Mouse (Mus musculus): ENCODE data around the gene Gpnmb. TPM values are rescaled to one million over a fixed set of nuclear protein-coding genes. Genes with fewer than 3 reads are reported as not detected.
A peak's percentile ranks its signal among the peaks of the same experiment; 100 is the strongest.

Gpnmb gene
- polyA plus RNA-seq, 1 experiment from 2014 or later = 0.74 TPM

DNA sequence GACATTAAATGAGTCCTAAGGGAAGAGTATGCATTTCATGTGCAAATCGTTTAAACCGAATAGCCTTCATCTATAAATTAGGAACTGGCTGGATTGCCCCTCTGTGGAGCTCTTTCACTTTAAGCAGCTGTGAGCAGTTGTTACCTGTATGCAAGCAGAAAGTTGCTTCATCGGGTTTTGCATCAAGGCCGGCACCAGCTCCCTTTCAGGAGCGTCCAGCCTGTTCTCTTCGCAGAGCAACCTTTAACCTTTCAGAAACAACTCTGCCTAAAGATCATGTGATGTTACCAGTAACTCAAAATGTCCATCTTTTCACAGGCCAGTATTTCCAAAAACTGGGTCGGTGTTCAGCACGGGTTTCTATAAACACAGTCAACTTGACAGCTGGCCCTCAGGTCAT lies 10.6 kb downstream of the Gpnmb start:
- ATAC-seq (ENCODE audit: low FRiP score) = no peak
- Histone ChIP-seq H3K4me1 (ENCODE audit: control insufficient read depth, insufficient read depth, low read length) (peaks cover 2% of the 10 kb centered on the region; the same call in 1 of the 2 replicates), H3K4me2 (no peak overlapping the region), H3K9ac (ENCODE audit: low read length) (no peak overlapping the region), H3K27ac (ENCODE audit: low read depth, low read length) (no peak overlapping the region), H3K9me3 (ENCODE audit: control insufficient read depth, low read length) (no peaks in the 10 kb centered on the region), H3K36me3 (ENCODE audit: control insufficient read depth, insufficient read depth, low read length) (no peaks in the 10 kb centered on the region), H3K4me3 (ENCODE audit: low read depth, low read length) (no peak overlapping the region), H3K27me3 (ENCODE audit: control insufficient read depth, insufficient read depth, low read length) (no peaks in the 10 kb centered on the region)
- DNase-seq (ENCODE audit: low spot score, missing footprints) = no peak
- WGBS = 81% methylated on average over 8 of the region's 8 CpGs

GRCm38 (mm10) chr6:49047848-49048247 lies 11.5 kb downstream of the Gpnmb start:
- Histone ChIP-seq H3K27ac (ENCODE audit: low read depth, low read length) (no peak overlapping the region), H3K36me3 (ENCODE audit: control insufficient read depth, insufficient read depth, low read length) (no peaks in the 10 kb centered on the region), H3K27me3 (ENCODE audit: control insufficient read depth, insufficient read depth, low read length) (no peaks in the 10 kb centered on the region), H3K4me1 (ENCODE audit: control insufficient read depth, insufficient read depth, low read length) (peaks cover 2% of the 10 kb centered on the region; the same call in 1 of the 2 replicates), H3K4me2 (no peak overlapping the region), H3K9me3 (ENCODE audit: control insufficient read depth, low read length) (no peaks in the 10 kb centered on the region), H3K9ac (ENCODE audit: low read length) (no peak overlapping the region), H3K4me3 (ENCODE audit: low read depth, low read length) (no peak overlapping the region)
- DNase-seq (ENCODE audit: low spot score, missing footprints) (peak; percentile 14), ATAC-seq (ENCODE audit: low FRiP score) (no peak)
- WGBS = 82% methylated on average over 10 of the region's 10 CpGs

DNA sequence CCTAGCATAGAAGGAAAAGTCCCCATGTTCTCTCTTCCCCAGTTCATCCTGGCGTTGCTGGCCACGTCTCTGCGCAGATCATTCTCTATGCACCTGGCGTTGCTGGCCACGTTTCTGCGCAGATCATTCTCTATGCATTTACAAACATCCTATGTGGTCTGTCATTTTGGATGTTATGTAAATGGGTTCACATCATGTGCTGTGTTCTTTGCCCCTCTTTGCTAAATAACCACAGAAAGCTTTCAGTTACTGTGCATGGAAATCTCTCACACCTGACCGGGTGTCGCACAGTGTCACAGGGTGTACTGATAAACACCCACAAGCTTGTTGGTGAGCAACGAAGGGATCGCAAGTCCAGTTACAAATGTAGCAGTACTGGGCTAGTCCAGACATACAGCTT lies 12.0 kb downstream of the Gpnmb start:
- ATAC-seq (ENCODE audit: low FRiP score) = no peak
- WGBS = 93% methylated on average over 10 of the region's 10 CpGs
- Histone ChIP-seq H3K9me3 (ENCODE audit: control insufficient read depth, low read length) (no peaks in the 10 kb centered on the region), H3K9ac (ENCODE audit: low read length) (no peak overlapping the region), H3K36me3 (ENCODE audit: control insufficient read depth, insufficient read depth, low read length) (no peaks in the 10 kb centered on the region), H3K27me3 (ENCODE audit: control insufficient read depth, insufficient read depth, low read length) (no peaks in the 10 kb centered on the region), H3K27ac (ENCODE audit: low read depth, low read length) (no peak overlapping the region), H3K4me2 (no peak overlapping the region), H3K4me3 (ENCODE audit: low read depth, low read length) (no peak overlapping the region), H3K4me1 (ENCODE audit: control insufficient read depth, insufficient read depth, low read length) (peaks cover 2% of the 10 kb centered on the region; the same call in 1 of the 2 replicates)
- no peak for DNase-seq (ENCODE audit: low spot score, missing footprints)

DNA sequence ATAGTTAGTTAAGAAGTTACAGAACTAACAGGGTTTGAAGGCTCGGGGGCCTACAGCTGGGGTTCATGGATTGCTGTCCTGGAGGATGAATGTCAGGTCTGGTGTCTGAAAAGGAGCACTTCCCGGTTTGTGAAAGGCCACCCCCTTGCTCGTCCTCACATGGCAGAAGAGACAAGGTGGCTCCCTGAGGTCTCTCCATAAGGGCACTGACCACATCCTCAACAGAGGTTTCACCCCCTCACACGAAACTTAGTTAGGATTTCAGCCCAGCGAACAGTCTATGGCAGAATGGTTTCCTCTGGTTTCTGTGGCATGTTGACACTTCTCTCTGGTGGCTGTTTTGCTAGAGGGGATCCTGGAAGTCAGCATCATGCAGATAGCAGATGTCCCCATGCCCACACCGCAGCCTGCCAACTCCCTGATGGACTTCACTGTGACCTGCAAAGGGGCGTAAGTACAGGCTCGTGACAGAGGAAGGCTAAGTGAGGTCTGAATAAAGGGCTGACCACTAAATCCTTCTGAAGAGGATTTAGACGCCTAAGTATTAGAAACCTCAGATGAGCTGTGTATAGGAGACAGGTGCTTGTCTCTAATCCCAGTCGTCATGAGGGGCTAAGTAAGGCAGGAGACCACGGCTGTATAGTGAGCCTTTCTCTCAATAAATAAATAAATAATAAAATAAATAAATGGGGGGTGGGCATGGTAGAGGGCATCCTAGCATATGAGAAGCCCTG lies 14.5 kb downstream of the Gpnmb start:
- H3K4me1 ChIP-seq (ENCODE audit: control insufficient read depth, insufficient read depth, low read length) = peaks cover 14% of the 10 kb centered on the region
- DNase-seq (ENCODE audit: low spot score, missing footprints) (peak; percentile 79), ATAC-seq (ENCODE audit: low FRiP score) (no peak)
- H3K27me3 ChIP-seq (ENCODE audit: control insufficient read depth, insufficient read depth, low read length) = no peaks in the 10 kb centered on the region
- WGBS = 36% methylated on average over 11 of the region's 11 CpGs
- no peaks in the 10 kb centered on the region for H3K36me3 ChIP-seq (ENCODE audit: control insufficient read depth, insufficient read depth, low read length)
- H3K4me3 ChIP-seq (ENCODE audit: low read depth, low read length) = no peak overlapping the region
- no peak overlapping the region for H3K27ac ChIP-seq (ENCODE audit: low read depth, low read length)
- no peak overlapping the region for H3K9ac ChIP-seq (ENCODE audit: low read length)
- no peak overlapping the region for H3K4me2 ChIP-seq
- H3K9me3 ChIP-seq (ENCODE audit: control insufficient read depth, low read length) = no peaks in the 10 kb centered on the region

DNA sequence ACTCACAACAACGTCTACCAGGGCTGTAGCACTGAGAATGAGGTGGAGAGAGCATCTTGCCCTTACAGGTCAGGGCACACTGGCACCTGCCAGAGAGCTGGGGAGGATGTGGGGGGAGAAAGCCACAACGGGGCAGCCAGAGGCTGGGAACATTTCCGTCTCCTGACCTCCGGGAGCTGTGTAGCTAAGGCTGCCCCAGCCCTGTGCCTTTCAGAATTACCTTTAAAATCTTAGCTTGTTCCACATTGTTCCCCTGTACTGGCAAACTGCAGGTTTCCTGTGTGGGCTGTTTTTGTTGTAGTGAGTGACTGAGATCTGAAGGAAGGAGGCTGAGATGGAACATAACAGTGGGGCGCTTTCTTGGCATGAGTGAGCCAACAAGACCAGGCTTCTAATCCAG lies 15.8 kb downstream of the Gpnmb start:
- DNase-seq (ENCODE audit: low spot score, missing footprints) = peak; percentile 74
- 72% methylated on average over 5 of the region's 5 CpGs for WGBS

DNA sequence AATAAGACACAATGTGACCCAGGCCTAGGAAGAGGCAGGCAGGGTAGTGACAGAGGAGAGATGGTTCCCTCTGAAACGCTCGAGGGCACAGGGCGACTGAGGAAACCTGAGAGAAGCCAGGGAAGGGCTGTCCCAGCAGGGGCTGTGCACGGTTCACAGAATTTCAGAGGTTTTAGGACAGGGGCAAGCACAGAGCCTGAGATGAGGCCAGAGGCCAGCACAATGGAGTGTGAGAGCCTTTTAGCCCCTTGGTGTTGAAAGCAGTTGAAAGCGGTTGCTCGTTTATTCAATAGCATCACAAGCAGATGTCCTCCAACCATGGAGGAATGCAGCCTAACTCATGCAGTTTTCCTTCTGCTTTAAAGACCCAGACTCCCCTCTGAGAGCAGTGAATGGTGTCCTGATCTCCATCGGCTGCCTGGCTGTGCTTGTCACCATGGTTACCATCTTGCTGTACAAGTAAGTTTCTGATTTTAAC lies 18.9 kb downstream of the Gpnmb start:
- peak overlapping the region; percentile 74 for H3K27ac ChIP-seq (ENCODE audit: low read depth, low read length)
- H3K9me3 ChIP-seq (ENCODE audit: control insufficient read depth, low read length) = no peaks in the 10 kb centered on the region
- H3K27me3 ChIP-seq (ENCODE audit: control insufficient read depth, insufficient read depth, low read length) = no peaks in the 10 kb centered on the region
- ATAC-seq (ENCODE audit: low FRiP score) (peak; percentile 82), DNase-seq (ENCODE audit: low spot score, missing footprints) (peak; percentile 90)
- no peak overlapping the region for H3K4me2 ChIP-seq
- H3K4me1 ChIP-seq (ENCODE audit: control insufficient read depth, insufficient read depth, low read length) = peaks cover 16% of the 10 kb centered on the region
- H3K4me3 ChIP-seq (ENCODE audit: low read depth, low read length) = no peak overlapping the region
- no peak overlapping the region for H3K9ac ChIP-seq (ENCODE audit: low read length)
- no peaks in the 10 kb centered on the region for H3K36me3 ChIP-seq (ENCODE audit: control insufficient read depth, insufficient read depth, low read length)
- WGBS = 4% methylated on average over 7 of the region's 7 CpGs

More for the DNA sequence above, 15.8 kb downstream of the Gpnmb start:
- Histone ChIP-seq H3K36me3 (ENCODE audit: control insufficient read depth, insufficient read depth, low read length) (no peaks in the 10 kb centered on the region), H3K27me3 (ENCODE audit: control insufficient read depth, insufficient read depth, low read length) (no peaks in the 10 kb centered on the region), H3K9me3 (ENCODE audit: control insufficient read depth, low read length) (no peaks in the 10 kb centered on the region), H3K4me3 (ENCODE audit: low read depth, low read length) (no peak overlapping the region), H3K9ac (ENCODE audit: low read length) (no peak overlapping the region), H3K4me2 (no peak overlapping the region), H3K4me1 (ENCODE audit: control insufficient read depth, insufficient read depth, low read length) (peaks cover 16% of the 10 kb centered on the region), H3K27ac (ENCODE audit: low read depth, low read length) (no peak overlapping the region)
- no peak for ATAC-seq (ENCODE audit: low FRiP score)

DNA sequence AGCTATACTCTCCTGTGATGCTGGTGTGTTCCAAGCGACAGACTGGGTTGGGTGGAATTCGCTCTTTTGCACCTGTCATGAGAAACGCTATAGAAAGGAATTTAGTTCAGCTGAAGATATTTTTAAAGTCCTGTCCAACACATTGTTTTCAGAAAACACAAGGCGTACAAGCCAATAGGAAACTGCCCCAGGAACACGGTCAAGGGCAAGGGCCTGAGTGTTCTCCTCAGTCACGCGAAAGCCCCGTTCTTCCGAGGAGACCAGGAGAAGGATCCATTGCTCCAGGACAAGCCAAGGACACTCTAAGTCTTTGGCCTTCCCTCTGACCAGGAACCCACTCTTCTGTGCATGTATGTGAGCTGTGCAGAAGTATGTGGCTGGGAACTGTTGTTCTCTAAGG lies 19.7 kb downstream of the Gpnmb start:
- Histone ChIP-seq H3K9me3 (ENCODE audit: control insufficient read depth, low read length) (no peaks in the 10 kb centered on the region), H3K4me2 (no peak overlapping the region), H3K27me3 (ENCODE audit: control insufficient read depth, insufficient read depth, low read length) (no peaks in the 10 kb centered on the region), H3K4me1 (ENCODE audit: control insufficient read depth, insufficient read depth, low read length) (peaks cover 14% of the 10 kb centered on the region), H3K27ac (ENCODE audit: low read depth, low read length) (no peak overlapping the region; the same call in 1 of the 2 replicates), H3K4me3 (ENCODE audit: low read depth, low read length) (no peak overlapping the region), H3K36me3 (ENCODE audit: control insufficient read depth, insufficient read depth, low read length) (no peaks in the 10 kb centered on the region), H3K9ac (ENCODE audit: low read length) (no peak overlapping the region)
- ATAC-seq (ENCODE audit: low FRiP score) (no peak), DNase-seq (ENCODE audit: low spot score, missing footprints) (peak; percentile 91)
- WGBS = 55% methylated on average over 9 of the region's 9 CpGs

- no peak overlapping the region for H3K27ac ChIP-seq (ENCODE audit: low read depth, low read length)
- DNase-seq (ENCODE audit: low spot score, missing footprints) (peak; percentile 93), ATAC-seq (ENCODE audit: low FRiP score) (peak; percentile 49; the same call in 1 of the 2 replicates)
- H3K36me3 ChIP-seq (ENCODE audit: control insufficient read depth, insufficient read depth, low read length) = no peaks in the 10 kb centered on the region
- no peaks in the 10 kb centered on the region for H3K27me3 ChIP-seq (ENCODE audit: control insufficient read depth, insufficient read depth, low read length)
- H3K4me1 ChIP-seq (ENCODE audit: control insufficient read depth, insufficient read depth, low read length) = peaks cover 14% of the 10 kb centered on the region
- 41% methylated on average over 8 of the region's 8 CpGs for WGBS
- H3K9ac ChIP-seq (ENCODE audit: low read length) = no peak overlapping the region
- H3K4me2 ChIP-seq = no peak overlapping the region
- no peaks in the 10 kb centered on the region for H3K9me3 ChIP-seq (ENCODE audit: control insufficient read depth, low read length)
- H3K4me3 ChIP-seq (ENCODE audit: low read depth, low read length) = no peak overlapping the region
Measured at GRCm38 (mm10) chr6:49057053-49058021, 21.0 kb downstream of the Gpnmb start.

GRCm38 (mm10) chr6:49068361-49068760 lies 32.0 kb downstream of the Gpnmb start:
- H3K9me3 ChIP-seq (ENCODE audit: control insufficient read depth, low read length) = no peaks in the 10 kb centered on the region
- H3K4me3 ChIP-seq (ENCODE audit: low read depth, low read length) = no peak overlapping the region
- no peak for DNase-seq (ENCODE audit: low spot score, missing footprints)
- ATAC-seq (ENCODE audit: low FRiP score) = no peak
- no peak overlapping the region for H3K4me2 ChIP-seq
- no peak overlapping the region for H3K27ac ChIP-seq (ENCODE audit: low read depth, low read length)
- H3K9ac ChIP-seq (ENCODE audit: low read length) = no peak overlapping the region
- H3K4me1 ChIP-seq (ENCODE audit: control insufficient read depth, insufficient read depth, low read length) = no peaks in the 10 kb centered on the region
- H3K36me3 ChIP-seq (ENCODE audit: control insufficient read depth, insufficient read depth, low read length) = no peaks in the 10 kb centered on the region
- WGBS = 61% methylated on average over 3 of the region's 4 CpGs
- H3K27me3 ChIP-seq (ENCODE audit: control insufficient read depth, insufficient read depth, low read length) = no peaks in the 10 kb centered on the region
